Mouse (Mus musculus): ENCODE measurements around the gene Ctxn2.
A peak's percentile ranks its signal among the peaks of the same experiment; 100 is the strongest.
"Not testable (repeated sequence)": the region's sequence is repeated elsewhere in the genome, so short reads cannot be mapped to it uniquely, and the experiment has no call there.

Gene Ctxn2

DNA sequence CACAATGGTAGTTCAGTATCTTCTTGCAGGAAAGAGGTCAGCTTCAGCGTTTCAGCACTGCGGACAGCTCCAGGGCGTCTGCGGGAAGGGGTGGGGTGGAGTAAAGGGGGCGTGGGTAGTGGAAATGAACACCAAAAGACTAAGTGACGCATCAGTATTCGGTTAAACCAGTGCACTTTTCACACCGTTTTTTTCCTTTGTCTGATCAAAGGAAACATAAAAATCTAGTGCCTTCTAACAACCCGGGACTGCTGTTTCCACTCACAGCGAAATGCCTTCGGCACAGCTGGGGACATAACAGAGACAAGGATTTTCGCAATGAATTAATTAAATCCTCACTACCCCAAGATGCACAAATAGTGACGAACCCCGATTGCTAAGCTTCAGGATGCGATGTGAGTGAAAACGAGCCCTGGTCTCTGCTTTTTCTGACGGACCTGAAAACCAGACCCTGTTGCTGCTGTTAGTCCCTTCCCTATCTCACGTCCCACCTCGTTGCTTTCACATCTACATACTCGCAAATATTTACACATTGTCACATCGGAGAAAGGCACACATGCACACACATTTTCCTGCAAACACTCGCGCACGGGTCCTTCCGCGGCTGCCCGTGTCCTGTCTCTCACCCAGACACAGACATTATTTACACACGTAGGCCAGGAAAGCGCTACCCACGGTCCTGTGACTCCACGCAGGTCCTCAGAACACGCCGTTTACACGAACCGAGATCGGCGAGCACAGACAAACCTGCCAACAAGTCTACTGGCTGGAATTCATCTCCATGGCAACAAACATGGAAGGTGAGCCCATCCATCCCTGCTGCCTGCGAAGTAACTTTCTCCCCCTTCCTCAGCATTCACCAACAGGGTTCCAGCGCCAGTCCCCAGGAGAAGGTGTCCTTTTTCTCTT is at the start of gene Ctxn2:
Gene Ctxn2, plus strand, starts transcription at position 790 of the 909 bp plus-strand sequence.
- DNase-seq (ENCODE audit: low spot score in 2 of 2): peak; percentile 55 to 68

GRCm38 (mm10) chr2:125088757-125089156 is 47.7 kb upstream of the Ctxn2 start:
- no peak for DNase-seq (ENCODE audit: low spot score in 2 of 2)

- DNase-seq (ENCODE audit: low spot score in 2 of 2): not testable (repeated sequence)
These were observed 44.4 kb upstream of the Ctxn2 start for GRCm38 (mm10) chr2:125092123-125092522.

DNA sequence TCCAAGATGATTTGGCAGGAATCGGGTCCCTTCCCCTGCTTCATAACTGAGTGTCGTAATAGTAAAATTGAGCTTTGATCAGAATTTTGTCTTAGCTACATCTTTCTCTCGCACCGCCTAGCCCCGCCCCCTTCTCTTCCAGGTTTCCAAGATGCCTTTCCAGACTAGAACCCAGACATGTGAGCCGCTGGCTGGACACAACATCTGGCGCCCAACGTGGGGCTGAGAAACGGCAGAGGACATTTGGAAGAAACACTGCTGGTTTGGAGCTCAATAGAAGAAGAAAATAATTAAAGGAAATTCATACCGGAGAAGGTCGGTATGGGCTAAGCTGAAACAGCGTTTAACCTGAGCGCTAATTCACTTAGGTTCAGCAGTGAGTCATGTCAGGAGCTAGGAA is 32.0 kb upstream of the Ctxn2 start:
- DNase-seq (ENCODE audit: low spot score in 2 of 2): not testable (repeated sequence)

- not testable (repeated sequence) for DNase-seq (ENCODE audit: low spot score in 2 of 2)
These were observed 30.0 kb upstream of the Ctxn2 start for GRCm38 (mm10) chr2:125106536-125106935.

DNA sequence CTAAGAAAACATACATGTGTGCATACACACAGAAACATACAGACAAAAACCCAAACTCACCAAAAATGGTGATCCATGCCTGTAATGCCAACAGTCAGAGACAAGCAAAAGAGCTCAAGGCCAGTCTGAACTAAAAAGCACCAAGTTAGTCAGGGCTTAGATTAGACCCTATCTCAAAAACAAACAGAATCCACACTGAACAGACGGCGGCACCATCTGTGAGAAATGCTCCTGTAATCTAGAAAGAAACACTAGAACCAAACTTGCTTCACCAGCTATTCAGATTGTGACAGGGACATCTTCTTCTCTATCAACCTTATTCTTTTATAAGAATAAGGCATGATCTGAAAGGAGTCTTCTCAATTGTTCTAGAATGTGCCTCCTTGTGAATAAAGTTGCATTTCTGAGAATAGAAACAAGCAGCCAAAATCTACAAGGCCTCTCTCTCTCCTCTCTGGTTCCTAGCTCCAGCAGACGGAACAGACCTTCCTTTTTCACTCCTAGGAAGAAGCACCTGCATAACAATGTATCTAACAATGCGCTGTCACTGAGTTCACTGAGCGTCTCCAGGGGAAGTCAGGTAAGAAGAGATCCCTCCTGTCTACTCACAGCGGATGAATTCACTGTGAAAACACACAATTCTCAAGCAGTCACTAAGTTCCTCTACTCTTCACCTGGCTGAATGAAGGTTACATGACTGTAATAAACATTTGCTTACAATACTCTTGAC is 16.9 kb upstream of the Ctxn2 start:
- peak; percentile 66 to 79 for DNase-seq (ENCODE audit: low spot score in 2 of 2)

DNA sequence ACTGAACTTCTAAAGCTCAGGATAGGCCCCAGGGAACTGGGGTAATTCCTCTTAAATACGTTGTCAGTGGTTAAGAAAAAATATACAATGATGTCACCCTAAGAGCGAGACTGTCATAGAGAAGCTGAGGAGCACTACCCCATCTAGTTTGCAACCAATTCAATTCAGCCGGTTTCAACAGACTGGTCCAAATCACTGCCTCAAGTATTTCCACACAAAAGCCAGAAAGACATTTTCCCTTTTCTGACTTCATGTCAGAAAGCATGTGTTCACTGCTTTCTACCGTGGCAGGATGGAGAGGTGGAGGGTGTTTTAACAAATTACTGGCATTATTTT is 14.2 kb upstream of the Ctxn2 start:
- DNase-seq (ENCODE audit: low spot score in 2 of 2): no peak

- DNase-seq (ENCODE audit: low spot score in 2 of 2): peak; percentile 60 to 69
These were observed 13.6 kb upstream of the Ctxn2 start for GRCm38 (mm10) chr2:125122624-125123476.

GRCm38 (mm10) chr2:125123477-125123852 is 13.0 kb upstream of the Ctxn2 start, which contains the start of gene Myef2:
Gene Myef2, minus strand, starts transcription at chr2:125123661.
- DNase-seq (ENCODE audit: low spot score in 2 of 2): peak; percentile 86 to 91

DNA sequence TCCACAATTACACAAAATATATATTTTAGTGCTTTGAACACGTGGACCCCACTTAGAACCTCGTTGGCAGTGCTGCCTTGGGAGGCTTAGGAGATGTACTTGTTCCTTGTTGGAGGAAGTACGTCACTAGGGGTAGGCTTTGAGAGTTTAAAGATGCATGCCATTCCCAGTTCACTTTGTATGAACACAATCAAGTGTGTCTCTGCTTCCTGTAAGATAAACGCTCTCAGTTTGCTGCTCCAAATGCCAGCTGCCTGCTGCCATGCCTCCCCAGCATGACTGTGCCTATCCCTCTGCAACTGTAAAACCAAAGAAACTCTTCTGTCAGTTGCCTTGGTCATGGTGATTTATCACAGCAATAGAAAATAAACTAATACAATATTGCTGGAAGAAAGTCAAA is 10.7 kb upstream of the Ctxn2 start:
- no peak for DNase-seq (ENCODE audit: low spot score in 2 of 2)

GRCm38 (mm10) chr2:125126792-125127191 is 9.7 kb upstream of the Ctxn2 start:
- DNase-seq (ENCODE audit: low spot score in 2 of 2): no peak

DNA sequence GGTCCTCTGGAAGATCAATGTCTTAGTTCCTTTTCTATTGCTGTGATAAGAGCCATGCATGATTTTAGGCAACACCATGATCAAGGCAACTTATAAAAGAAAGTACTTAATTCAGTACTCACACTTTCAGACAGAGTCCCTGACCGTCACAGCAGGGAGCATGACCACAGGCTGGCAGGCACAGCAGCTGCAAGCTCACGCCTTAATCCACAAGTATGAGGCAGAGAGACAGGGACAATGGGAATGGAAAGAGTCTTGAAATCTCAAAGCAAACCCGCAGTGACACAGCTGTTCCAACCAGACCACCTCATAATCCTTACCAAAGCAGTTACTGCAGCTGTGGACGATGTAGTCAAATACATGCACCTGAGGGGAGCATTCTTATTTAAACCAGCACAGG is 2.4 kb upstream of the Ctxn2 start:
- no peak for DNase-seq (ENCODE audit: low spot score in 2 of 2)

- no peak for DNase-seq (ENCODE audit: low spot score in 2 of 2)
These were observed 354 bp downstream of the Ctxn2 start for GRCm38 (mm10) chr2:125136846-125137245.

- DNase-seq (ENCODE audit: low spot score in 2 of 2): no peak
These were observed 5.8 kb downstream of the Ctxn2 start for GRCm38 (mm10) chr2:125142336-125142735.

GRCm38 (mm10) chr2:125152388-125152787 is 15.9 kb downstream of the Ctxn2 start, which contains the start of gene Slc12a1:
Gene Slc12a1, plus strand, starts transcription at chr2:125152505.
- DNase-seq (ENCODE audit: low spot score in 2 of 2): no peak

- no peak for DNase-seq (ENCODE audit: low spot score in 2 of 2)
These were observed 17.8 kb downstream of the Ctxn2 start for GRCm38 (mm10) chr2:125154294-125154693.

DNA sequence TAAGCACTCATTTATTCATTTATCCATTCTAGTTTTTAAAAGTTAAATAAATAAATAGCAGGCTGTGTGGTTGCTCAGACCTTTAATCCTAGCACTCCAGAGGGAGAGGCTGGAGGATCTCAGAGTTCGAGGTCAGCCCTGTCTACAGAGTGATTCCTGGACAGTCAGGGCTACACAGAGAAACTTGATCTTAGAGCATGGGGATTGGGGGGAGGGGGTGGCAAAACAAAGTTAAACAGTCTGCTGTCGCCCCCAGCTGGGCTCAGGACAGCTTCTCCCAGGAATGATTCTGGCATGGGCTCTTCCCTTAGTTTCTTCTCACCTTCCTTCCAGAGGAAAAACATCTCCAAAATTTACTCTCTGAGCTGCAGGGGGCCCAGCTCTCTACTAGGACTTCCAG is 19.0 kb downstream of the Ctxn2 start:
- no peak for DNase-seq (ENCODE audit: low spot score in 2 of 2)

DNA sequence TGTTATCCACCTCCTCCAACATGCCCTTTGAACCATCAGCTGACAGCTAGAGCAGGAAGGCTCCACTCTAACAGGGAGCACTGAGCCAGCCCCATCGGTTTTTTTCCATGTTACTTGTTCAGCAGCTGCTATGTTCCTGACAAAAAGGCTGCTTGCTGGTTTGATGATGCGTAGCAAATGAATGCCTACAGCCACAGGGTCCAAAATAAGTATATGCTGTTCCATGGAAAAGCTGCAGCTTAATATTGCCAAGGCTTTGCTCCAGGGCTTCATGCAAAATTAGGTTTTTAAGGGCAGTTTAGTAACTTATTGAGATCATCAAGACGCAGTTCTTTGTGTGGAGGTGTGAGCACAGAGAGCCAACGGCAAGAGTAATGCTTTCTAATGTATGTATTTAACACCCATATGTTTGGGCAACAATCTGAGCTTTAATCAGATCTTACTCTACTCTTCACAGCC is 25.5 kb downstream of the Ctxn2 start:
- DNase-seq (ENCODE audit: low spot score in 2 of 2): no peak

DNA sequence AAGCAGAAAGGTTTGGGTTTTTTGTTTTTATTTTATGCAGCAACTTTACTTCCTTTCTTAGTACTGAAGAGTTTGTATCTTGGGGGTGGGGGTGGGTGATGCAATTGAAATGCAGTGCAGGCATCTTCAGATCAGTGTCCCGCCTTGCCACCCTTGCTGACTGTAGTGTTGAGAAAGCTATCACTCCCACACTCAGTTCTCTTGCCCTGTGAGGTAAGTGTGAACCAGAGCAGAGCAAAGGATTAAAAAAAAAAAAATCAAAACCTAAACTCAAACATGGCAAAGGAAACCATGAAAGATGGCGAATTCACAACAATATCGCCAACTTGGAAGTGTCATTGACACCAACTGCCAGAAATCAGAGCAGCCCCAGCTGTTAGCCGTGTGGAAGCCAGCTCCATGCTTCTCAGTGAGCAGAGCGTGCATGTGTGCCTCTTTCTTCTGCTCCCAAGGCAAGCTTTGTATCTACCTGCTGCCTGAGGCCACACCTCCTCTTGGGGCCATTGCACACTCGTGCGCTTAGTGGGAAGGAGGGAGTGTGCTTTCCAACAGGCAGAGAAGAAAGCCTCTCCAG is 41.8 kb downstream of the Ctxn2 start:
- DNase-seq (ENCODE audit: low spot score in 2 of 2): peak; percentile 38 to 44

GRCm38 (mm10) chr2:125187904-125188303 is 51.4 kb downstream of the Ctxn2 start:
- no peak for DNase-seq (ENCODE audit: low spot score in 2 of 2)

GRCm38 (mm10) chr2:125189197-125189596 is 52.7 kb downstream of the Ctxn2 start:
- peak; percentile 63 to 79 for DNase-seq (ENCODE audit: low spot score in 2 of 2)

Measured in right cerebral cortex, postnatal 10 days (tissue).